ENCODE assay signal across 16 mouse cellular contexts in the genomic region with DNA sequence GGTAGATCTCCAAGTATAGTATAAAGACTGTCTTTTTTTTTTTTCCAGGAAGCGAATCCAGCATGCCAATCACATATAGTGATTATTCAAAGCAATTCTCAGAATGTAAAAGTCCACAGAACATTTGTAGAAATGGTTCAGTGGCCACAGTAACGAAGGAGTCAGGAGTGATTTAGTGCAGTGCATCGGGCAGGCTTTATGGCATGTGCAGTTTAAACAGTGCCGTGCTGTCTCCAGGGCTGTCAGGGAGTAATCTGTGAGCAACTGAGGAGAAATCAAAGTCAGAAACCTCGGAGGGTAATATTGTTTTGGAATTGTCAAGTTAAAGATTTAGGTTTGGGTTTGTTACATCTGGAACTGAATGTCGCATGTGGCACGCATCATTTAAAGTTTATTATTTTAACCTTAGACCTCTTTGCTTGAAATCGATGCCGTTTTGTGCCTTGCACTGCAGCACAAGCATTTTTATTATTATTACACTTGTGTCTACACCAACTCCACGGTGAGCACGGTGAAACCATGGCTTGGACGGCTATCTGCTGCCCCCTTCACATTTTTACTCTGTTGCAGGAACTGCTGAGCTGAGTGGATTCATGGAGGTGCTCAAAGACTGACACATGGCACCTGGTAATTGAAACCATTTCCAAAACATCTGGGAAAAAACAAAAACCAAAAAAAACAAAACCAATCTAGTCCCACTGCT.
DNase-seq lines count a peak whose midpoint lies in the region; ATAC-seq lines count a peak whose summit lies in the region.
"Had no signal": no experiment of that assay in that cellular context is flagged by ENCODE, and none has a peak within 500 bp of the region (broad histone marks: within the 10 kb centered on the region; RNA-seq: fewer than 3 reads in every experiment).

No protein-coding gene starts in this region.

- no peak for ATAC-seq in intestine, embryonic 14.5 days (replicated peaks; ENCODE audit: low FRiP score, low TSS enrichment, low read depth)
- no peak for ATAC-seq in intestine, embryonic 15.5 days
- peak; percentile 71; the same call in 1 of the 2 replicates for ATAC-seq in neural tube, embryonic 12.5 days (ENCODE audit: low FRiP score, low read depth)
- ATAC-seq in limb, embryonic 12.5 days (ENCODE audit: insufficient number of reproducible peaks, insufficient read depth, low FRiP score, low TSS enrichment, low read depth): peak; percentile 74; the same call in 1 of the 2 replicates
- ATAC-seq in erythroblast, adult 5-6 weeks (replicated peaks; ENCODE audit: low FRiP score, poor library complexity, severe bottlenecking): no peak
- ATAC-seq: activated CD4-positive, CD25-positive, alpha-beta regulatory T cell, adult 4 months; forebrain, postnatal 0 days had no signal

- H3K27ac ChIP-seq in intestine, embryonic 14.5 days (ENCODE audit: low read depth): no peak overlapping the region
- no peak overlapping the region for H3K27ac ChIP-seq in intestine, embryonic 15.5 days
- H3K27ac ChIP-seq in neural tube, embryonic 12.5 days: no peak overlapping the region
- no peak overlapping the region for H3K27ac ChIP-seq in limb, embryonic 12.5 days
- H3K27ac ChIP-seq: hindbrain, embryonic 14.5 days had no signal

- H3K27me3 ChIP-seq in intestine, embryonic 14.5 days (replicated peaks; ENCODE audit: control insufficient read depth, insufficient read depth, low read length): no peaks in the 10 kb centered on the region
- no peaks in the 10 kb centered on the region for H3K27me3 ChIP-seq in intestine, embryonic 15.5 days (replicated peaks)
- H3K27me3 ChIP-seq in neural tube, embryonic 12.5 days (replicated peaks): no peaks in the 10 kb centered on the region
- no peaks in the 10 kb centered on the region for H3K27me3 ChIP-seq in limb, embryonic 12.5 days

- no peak overlapping the region for H3K4me3 ChIP-seq in intestine, embryonic 14.5 days (ENCODE audit: low read depth, low read length)
- no peak overlapping the region for H3K4me3 ChIP-seq in intestine, embryonic 15.5 days (replicated peaks)
- no peak overlapping the region for H3K4me3 ChIP-seq in neural tube, embryonic 12.5 days
- no peak overlapping the region for H3K4me3 ChIP-seq in limb, embryonic 12.5 days (replicated peaks)

- no peak overlapping the region for H3K9ac ChIP-seq in intestine, embryonic 14.5 days (ENCODE audit: low read length)
- H3K9ac ChIP-seq in intestine, embryonic 15.5 days: no peak overlapping the region
- H3K9ac ChIP-seq in neural tube, embryonic 12.5 days: no peak overlapping the region
- no peak overlapping the region for H3K9ac ChIP-seq in limb, embryonic 12.5 days (replicated peaks)
- H3K9ac ChIP-seq: forebrain, postnatal 0 days; hindbrain, embryonic 14.5 days; lung, embryonic 14.5 days had no signal

- no peaks in the 10 kb centered on the region for H3K9me3 ChIP-seq in intestine, embryonic 14.5 days (ENCODE audit: control insufficient read depth, low read length)
- H3K9me3 ChIP-seq in intestine, embryonic 15.5 days: no peaks in the 10 kb centered on the region
- no peaks in the 10 kb centered on the region for H3K9me3 ChIP-seq in neural tube, embryonic 12.5 days
- no peaks in the 10 kb centered on the region for H3K9me3 ChIP-seq in limb, embryonic 12.5 days

- 22% methylated on average over 12 of the region's 12 CpGs for WGBS in intestine, embryonic 14.5 days
- WGBS in intestine, embryonic 15.5 days: 14% methylated on average over 12 of the region's 12 CpGs
- 33% methylated on average over 12 of the region's 12 CpGs for WGBS in neural tube, embryonic 12.5 days
- 11% methylated on average over 12 of the region's 12 CpGs for WGBS in limb, embryonic 12.5 days

- H3K36me3 ChIP-seq in intestine, embryonic 14.5 days (ENCODE audit: control insufficient read depth, insufficient read depth, low read length): no peaks in the 10 kb centered on the region
- H3K36me3 ChIP-seq in intestine, embryonic 15.5 days: no peaks in the 10 kb centered on the region
- no peaks in the 10 kb centered on the region for H3K36me3 ChIP-seq in neural tube, embryonic 12.5 days
- H3K36me3 ChIP-seq in limb, embryonic 12.5 days: no peaks in the 10 kb centered on the region

- H3K4me1 ChIP-seq in intestine, embryonic 14.5 days (replicated peaks; ENCODE audit: control insufficient read depth, insufficient read depth, low read length): 0 out of 2 replicates have a peak, but pooled peaks cover 4% of the 10 kb centered on the region
- H3K4me1 ChIP-seq in intestine, embryonic 15.5 days (replicated peaks): no peaks in the 10 kb centered on the region
- H3K4me1 ChIP-seq in neural tube, embryonic 12.5 days: no peaks in the 10 kb centered on the region
- H3K4me1 ChIP-seq in limb, embryonic 12.5 days (replicated peaks): peaks cover 12% of the 10 kb centered on the region

- H3K4me2 ChIP-seq in intestine, embryonic 14.5 days (ENCODE audit: low read length): peak overlapping the region; percentile 5
- H3K4me2 ChIP-seq in intestine, embryonic 15.5 days (replicated peaks): no peak overlapping the region; the same call in 1 of the 2 replicates
- H3K4me2 ChIP-seq in neural tube, embryonic 12.5 days (replicated peaks): no peak overlapping the region
- H3K4me2 ChIP-seq in limb, embryonic 12.5 days: peak overlapping the region; percentile 24
- H3K4me2 ChIP-seq: hindbrain, embryonic 14.5 days; lung, embryonic 14.5 days had no signal

- no peak for DNase-seq in intestine, embryonic 14.5 days (ENCODE audit: low spot score)
- no peak for DNase-seq in neural tube, embryonic 10.5 days (ENCODE audit: extremely low spot score, low spot score)
- DNase-seq in cerebellum, postnatal 25 days: no peak
- no peak for DNase-seq in yolk sac, embryonic 10.5 days (ENCODE audit: low spot score)
- DNase-seq: forebrain, postnatal 0 days; gastrocnemius, postnatal 10 days; kidney, postnatal 36 days; liver; lung, embryonic 14.5 days; thymus, adult 2 months had no signal

Comparison
In these comparisons a context has a peak if more than half of its experiments do, and no peak if none do; other contexts are left out.
1. H3K4me2 ChIP-seq: peak in intestine, embryonic 14.5 days (single experiment) and limb, embryonic 12.5 days (single experiment); none in intestine, embryonic 15.5 days (single experiment) and neural tube, embryonic 12.5 days (single experiment).
2. ATAC-seq: peak in neural tube, embryonic 12.5 days (single experiment) and limb, embryonic 12.5 days (single experiment); none in intestine, embryonic 14.5 days (single experiment), intestine, embryonic 15.5 days (single experiment) and erythroblast, adult 5-6 weeks (single experiment).